Mouse (Mus musculus) testis, adult 2 months (tissue): ENCODE results near the gene Vmn2r65.

Experiments
- CTCF ChIP-seq: fragments of 200-500 bp; IDR thresholded peaks from 2 replicates; pipeline ENCODE4 v1.5.1; 2012; ENCODE audit warnings: low read depth, mild to moderate bottlenecking, inconsistent platforms, low read length, moderate library complexity; ENCODE audit not compliant: control insufficient read depth, insufficient read depth, insufficient replicate concordance
- POLR2A ChIP-seq: fragments of 200-500 bp; IDR thresholded peaks from 2 replicates; pipeline ENCODE4 v1.6.1; 2012; ENCODE audit warnings: low read depth, mild to moderate bottlenecking, inconsistent platforms, low read length, moderate library complexity; ENCODE audit not compliant: control insufficient read depth

GRCm38 (mm10) chr7:84964015-84964414 lies at the start of gene Vmn2r65:
- TF ChIP-seq CTCF (no peak), POLR2A (no peak)
